Mouse (Mus musculus) thymus, postnatal 4 days (tissue): ENCODE measurements around the gene Rgs7bp.

Source experiments
- DNase-seq: peaks from one replicate; pipeline ENCODE4 v3.0.0; 2021

Rgs7bp gene

DNA sequence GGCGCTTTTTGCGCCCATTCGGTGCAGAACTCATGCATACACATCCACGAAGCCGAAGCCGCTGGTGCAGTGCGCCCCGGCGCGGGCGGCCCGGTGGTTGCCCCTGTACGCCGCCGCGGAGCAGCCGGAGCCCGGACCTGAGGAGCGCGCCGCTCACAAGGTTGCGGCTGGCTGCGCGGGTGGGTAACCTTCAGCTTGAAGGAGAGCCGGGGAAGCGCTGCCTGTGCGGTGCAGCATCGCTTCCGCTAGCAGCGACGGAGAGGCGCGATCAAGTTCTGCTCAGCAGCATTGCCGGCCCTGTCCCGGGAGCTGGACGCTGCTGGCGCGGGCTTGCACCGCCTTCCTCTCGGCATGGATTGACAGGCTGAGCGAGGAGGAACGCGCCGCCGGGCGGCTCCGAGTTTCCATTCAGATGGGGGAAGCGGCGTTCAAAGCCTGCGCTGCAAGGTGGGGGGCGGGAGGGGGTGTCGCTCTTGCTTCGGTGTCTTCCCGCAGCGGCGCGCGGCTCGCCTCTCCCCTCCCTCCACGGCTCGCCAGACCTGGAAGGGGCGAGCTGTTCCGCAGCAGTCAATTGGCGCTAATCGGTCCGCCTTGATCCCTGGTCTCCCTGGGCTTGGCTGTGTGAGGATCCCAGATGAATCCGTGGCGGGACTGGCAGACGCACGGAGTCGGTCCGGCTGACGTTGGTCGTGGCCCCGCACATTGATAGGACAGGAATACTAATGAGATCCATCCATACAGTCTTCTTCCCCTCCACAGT, at the start of gene Rgs7bp:
TSS of gene Rgs7bp (minus strand) at position 750 of the 760 bp plus-strand sequence.
- DNase-seq, result peak; percentile 78

DNA sequence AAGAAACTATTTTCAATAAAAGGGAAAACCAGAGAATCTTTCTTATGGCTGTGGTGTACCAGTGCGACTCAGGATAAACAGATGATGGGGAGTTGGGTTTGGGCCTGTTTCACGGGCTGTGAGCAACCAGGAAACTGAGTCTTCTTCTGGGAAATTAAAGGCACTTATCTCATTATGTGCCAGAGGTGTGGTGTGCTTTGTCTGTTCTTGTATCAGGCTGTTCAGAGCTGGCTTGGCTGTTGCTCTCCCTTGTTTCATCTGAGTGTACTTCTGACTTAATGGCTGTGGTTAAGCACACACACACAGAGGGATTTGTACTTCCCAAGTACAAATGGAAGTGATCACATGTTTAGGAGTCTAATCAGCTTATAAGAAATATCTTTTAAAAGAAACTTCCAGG, 49.7 kb upstream of the Rgs7bp start:
- no peak for DNase-seq

DNA sequence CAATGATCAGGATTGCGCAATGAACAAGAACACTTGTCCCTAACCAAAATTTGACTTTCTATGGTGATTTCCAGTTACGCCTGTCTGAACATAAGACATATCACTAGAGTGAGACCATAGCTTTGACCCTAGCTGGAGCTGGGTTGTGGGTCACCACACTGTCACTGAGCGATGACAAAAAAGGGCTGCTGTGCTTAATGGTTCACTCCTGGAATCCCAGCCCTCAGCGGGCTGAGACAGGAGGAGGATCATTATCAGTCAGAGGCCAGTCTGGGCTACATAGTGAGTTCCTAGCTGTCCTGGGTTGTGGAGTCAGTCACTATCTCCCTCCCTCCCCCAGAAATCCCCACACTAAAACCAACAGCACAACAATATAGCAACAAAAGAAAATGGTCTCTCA, 46.0 kb upstream of the Rgs7bp start:
- DNase-seq, result no peak

DNA sequence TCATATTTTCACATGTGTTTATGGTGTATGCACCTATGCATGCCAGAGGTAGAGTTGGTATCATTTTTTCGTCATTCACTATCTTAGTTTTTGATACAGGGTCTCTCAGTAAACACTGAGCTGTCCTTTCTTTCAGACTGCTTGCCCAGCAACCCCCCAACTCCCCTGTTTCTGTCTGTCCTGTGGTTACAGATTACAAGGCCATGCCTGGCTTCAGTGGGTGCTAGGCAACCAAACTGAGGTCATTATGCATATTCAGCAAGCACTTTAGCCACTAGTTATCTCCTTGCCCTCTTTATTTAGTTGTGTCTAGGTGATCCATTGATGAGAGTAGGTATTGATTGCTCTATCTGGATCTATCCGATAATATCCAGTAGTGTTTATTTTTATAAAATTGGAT, 41.6 kb upstream of the Rgs7bp start:
- no peak for DNase-seq

DNA sequence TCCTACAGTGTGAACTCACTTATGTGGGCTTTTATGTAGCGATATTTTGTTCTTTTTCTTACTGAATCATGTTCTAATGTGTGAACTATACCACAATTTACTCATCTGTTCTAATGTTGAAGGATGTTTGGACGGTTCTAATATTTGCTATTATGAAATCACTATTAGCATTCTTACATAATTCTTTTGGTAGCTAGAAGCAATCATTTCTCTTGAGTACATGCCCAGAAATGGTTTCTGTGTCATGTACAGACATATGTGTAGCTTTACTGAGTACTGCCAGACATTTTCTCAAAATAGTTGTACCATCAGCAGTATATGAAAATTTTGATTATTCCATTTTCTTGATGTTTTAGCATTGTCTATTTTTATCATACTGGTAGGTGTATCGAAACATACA, 34.5 kb upstream of the Rgs7bp start:
- no peak for DNase-seq

DNA sequence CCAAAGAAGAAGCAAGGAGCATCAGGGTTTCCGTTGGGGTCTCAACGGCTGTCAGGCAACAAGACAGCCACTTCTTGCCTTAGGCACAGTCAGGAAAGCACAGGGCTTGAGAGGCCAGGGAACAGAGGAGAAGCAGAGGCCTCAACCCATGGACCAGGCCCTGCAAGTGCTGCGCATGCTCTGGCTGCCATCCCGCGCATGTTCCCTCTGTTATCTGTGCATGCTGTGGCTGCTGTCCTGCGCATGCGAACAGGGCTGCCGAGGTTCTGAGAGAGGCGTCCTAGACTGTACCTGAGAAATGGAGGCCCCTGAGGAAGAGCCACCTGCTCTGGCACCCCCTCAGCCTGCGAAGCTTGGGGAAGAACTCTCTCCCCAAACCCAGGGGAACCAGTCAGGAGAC, 27.1 kb upstream of the Rgs7bp start, which contains the start of gene 4933425L06Rik:
TSS of gene 4933425L06Rik (plus strand) at position 261 of the 400 bp plus-strand sequence.
- no peak for DNase-seq

DNA sequence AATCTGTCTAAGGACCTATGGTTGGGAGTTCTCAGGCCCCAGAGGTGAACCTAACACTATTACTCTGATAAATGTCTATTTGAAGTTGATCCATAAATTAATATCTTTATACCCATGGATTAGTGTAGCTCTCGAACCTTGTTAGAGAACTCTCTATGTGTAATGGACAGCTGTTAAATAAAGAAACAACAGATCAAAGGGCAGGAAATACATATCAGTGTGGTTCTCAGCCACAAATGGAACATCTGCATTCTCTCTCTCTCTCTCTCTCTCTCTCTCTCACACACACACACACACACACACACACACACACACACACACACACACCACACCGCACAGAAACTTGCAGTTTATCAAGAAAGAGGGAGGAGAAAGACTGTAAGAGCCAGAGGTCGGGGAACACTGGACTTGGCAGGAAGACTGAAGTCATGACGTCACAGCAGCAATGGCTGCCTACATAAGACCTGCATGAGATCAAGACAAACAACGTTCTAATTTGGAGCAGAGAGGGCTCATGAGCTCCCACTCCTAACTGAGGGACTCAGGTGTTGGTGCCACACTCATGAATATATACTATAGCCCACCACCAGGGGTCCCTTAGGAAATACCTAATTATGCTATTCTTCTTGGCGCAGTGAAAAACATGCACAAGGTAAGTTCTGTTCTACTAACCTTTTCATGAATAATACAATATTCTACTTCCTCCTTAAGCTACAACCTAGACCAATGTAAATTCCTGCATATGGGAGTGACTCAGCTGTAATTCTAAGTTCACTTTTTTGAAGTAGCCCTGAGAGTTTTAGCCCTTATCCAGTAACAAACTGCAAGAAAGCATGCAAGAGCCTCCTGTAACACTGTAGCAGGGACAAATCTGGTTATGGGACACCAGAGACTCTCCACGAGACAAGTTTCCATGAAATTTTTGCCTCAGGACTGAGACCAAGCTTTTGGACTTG, 12.4 kb upstream of the Rgs7bp start:
- DNase-seq, result no peak

DNA sequence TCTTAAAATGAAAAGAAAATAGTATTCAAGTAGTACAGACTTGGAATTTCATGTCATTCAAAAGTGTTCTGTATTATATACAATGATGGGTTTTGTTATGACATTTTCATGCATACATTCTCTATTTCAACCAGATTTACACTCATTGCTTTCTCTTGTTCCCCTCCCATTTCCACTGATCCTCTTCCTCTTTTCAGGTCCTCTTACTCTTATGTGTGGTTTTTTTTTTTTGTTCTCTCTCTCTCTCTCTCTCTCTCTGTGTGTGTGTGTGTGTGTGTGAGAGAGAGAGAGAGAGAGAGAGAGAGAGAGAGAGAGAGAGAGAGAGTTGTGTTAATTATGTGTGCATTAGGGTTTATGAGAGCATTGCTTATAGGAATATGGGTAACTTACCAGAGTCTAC, 11.4 kb upstream of the Rgs7bp start:
- DNase-seq, result no peak

DNA sequence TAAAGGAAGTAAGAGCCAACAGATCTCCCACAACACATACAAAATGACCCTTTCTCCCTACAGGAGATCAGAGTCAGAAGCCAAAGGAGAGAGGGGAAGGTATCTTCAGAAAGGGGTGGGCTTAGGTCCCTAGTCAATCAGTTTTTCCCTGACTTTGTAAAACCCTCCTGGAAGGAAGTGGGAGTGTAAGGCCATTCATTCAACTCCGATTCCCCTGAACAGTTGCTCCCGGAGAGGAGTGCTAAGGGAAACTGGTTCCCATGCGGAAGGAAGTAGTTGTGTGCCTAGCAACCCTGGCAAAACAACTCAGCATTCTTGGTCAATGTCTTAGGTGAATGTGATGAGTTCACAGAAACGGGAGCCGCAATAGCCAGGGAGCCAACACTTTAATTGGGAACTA, 644 bp upstream of the Rgs7bp start:
- DNase-seq, result no peak

DNA sequence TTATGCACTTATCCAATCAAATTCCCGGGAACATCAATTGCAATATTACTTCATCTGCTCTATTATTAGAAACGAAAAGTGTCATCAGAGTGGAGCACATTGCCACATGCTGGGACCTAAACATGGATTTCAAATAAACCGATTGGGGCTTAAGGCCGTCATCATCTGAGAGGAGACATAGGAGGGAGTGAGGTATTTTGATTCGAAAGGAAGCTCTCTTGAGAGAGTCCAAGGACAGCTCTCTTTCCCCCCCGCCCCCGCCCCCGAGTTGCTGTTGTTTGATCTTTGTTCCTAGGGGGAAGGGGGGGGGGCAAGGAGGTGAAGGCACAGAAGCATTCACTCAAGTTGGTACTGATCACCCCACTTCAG, 195 bp upstream of the Rgs7bp start:
- DNase-seq, result no peak

DNA sequence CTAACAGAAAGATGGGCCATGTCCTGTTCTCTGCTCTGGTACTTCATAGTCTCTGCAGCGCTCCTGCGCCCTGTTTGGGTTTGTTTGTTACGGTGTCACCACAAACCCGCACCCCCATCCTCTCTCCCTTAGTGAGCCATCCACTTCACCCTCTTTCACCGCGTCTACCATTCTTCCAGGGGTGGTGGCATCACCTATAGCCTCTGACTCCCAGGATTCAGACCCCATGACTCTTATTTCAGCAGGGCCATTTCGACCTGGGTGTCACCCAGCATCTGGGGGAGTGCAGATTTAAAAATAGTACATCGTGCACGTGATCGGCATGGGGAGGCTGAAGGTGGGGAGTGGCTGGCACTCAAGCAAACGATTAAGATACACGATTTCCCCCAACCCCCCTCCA, 1.1 kb downstream of the Rgs7bp start:
- DNase-seq, result no peak

DNA sequence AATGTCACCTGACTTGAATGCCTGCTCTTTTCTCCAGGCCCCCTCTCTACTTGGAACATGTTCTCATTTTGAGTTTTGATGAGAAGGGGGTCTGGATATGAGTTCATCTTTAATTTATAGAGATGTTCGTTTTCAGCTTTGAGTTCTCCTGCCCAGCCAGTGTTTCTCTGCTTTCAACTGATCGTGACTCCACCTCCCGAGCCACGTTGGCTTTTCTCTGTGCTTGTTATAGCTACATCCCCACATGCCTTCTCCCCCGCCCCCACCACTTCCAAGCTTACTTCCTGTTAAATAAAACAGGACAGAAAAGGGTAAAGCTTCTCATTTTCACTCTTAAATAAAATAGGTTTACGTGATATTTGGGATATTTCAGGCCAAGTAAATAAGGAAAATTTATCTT, 3.3 kb downstream of the Rgs7bp start:
- no peak for DNase-seq

DNA sequence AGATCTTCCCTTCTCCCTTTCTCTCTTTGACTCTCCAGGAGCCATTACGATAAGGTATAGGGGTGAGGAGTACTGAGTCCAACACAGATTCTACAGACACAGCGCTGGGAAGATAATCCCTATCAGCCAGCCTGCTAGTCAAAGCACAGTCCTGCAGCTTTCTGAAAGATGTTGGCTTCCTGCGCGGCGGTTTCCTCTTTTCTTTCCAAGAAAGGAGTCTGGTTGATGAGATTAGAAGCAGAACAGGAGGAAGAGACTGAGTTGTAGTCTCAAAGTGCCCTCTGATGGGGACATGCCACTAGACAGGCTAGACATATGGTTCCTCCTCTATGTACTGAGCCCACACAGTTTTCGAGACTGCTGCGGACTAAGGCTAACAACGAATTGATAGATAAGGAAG, 6.1 kb downstream of the Rgs7bp start:
- DNase-seq, result no peak

DNA sequence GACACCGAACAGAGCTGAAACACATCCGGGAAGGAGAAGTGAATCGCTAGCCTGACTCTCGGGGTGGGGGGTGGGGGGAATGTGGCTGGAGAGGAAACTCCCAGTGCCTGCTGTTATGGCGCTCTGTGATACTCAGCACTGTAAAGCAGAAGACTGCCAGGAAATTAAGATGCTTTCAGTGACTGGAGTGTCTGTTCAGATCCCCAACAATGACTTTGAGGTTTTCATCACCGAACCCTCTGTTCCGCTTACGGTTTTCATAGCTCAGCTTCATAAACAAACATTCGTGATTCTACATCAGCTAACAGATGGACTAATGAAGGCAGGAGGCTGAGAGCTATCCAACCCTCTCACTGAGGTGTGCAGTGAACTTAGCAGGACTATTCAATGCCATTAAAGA, 7.4 kb downstream of the Rgs7bp start:
- DNase-seq, result no peak

DNA sequence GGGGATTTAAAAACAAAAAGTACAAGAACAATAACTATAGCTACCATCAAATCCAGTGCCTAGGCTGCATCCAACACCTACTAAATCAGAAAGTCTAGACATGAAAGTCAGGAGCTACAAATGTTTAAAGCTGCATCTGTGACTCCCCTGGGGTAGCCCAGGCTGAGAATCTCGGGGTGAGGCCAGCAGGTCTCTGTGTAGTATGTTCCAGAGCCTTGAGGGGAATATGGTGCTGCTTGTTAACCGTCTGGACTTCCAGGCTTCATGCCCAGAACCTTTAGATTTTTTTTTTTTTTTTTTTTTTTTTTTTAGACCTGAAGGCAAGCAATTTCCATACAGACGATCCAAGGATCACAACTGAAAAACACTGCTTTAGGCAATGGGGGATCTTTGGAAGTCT, 10.8 kb downstream of the Rgs7bp start:
- no peak for DNase-seq

DNA sequence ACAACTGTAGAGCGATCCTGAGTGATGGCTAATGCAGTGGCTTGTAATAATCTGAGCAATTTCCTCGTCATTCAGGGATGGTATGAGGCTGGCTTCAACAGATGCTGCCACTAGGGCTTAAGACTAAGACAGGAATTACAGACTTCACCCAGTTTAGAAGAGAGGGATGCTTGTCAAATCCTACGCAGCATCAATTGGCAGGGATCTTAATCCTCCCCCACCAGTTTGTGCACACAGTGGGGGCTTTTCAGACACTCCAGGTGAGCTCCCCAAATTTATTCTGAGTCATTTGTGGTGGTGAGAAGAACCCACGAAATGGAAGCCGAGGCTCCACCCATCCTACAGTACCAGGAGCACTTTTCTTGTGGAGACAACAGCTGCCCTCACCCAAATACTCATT, 16.4 kb downstream of the Rgs7bp start:
- DNase-seq, result no peak

DNA sequence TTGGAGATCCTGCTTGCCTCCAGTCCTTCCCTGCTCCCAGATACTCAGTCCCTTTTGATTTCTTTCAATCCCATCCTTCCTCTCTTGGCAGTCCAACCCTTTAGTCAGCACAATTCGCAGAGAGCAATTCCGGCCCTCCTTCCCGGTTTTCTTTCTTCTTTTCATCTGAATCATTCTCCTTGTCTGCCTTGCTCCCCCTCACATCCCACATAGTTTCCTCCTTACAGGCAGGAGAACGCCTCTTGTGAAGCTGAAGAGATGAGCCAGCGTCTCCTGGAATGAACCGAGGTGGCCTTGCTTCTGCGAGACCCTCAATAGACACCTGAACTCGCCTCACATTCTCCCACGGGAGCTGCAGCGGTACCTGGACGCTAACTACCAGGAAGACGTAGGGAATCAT, 16.9 kb downstream of the Rgs7bp start:
- DNase-seq, result no peak

DNA sequence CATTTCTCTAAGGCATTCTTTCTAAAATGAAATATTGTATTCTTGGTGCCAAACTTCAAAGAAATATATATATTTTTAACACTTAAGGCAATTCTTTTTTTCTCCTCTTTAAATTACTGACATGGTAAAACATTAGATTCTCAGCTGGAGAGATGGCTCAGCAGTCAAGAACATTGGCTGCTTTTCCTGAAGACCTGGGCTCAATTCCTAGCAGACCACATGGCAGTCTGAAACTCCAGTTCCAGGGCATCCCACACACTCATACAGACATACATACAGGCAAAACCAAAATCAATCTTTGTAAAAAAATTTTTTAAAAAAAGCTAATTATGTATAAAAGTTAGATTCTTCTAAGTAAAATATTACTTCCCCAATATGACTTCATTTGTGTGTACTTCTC, 22.8 kb downstream of the Rgs7bp start:
- DNase-seq, result no peak

DNA sequence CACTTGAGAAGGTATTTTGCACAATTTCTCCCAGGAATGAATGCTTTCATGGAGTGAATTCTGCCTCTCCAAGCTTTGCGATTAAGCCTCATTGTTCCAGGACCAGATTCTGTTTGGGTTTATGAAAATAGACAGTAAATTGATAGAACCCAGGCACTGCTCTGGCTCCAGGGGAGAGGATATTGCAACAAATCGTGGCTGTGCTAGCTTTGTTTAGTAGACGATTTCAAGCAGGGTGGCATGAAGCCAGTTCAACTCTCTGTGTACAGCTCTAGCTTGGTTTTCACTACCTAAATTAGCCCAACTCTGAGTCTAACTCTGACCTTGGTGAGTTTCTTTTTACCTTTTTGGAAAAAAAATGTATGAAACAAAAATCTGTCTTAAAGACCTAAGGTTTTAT, 26.5 kb downstream of the Rgs7bp start:
- no peak for DNase-seq

DNA sequence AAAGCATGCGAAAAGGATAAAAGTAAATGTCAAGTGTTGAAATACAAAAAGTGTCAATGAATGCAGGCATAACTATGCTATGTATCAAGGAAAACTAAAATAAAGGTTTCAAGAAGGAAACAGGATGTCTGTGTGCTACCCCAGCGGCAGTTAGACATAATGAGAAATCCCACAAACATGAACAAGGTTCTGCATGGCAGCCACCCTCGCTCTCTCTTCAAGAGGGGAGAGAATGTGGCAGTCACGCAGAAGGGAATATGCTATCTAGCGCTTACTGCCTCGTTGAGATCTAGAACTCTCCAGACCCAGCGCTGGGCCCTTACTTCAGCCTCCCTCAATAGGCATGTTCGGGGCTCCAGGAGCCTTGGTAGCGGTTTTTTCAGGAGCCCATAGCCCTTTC, 38.2 kb downstream of the Rgs7bp start:
- DNase-seq, result no peak

DNA sequence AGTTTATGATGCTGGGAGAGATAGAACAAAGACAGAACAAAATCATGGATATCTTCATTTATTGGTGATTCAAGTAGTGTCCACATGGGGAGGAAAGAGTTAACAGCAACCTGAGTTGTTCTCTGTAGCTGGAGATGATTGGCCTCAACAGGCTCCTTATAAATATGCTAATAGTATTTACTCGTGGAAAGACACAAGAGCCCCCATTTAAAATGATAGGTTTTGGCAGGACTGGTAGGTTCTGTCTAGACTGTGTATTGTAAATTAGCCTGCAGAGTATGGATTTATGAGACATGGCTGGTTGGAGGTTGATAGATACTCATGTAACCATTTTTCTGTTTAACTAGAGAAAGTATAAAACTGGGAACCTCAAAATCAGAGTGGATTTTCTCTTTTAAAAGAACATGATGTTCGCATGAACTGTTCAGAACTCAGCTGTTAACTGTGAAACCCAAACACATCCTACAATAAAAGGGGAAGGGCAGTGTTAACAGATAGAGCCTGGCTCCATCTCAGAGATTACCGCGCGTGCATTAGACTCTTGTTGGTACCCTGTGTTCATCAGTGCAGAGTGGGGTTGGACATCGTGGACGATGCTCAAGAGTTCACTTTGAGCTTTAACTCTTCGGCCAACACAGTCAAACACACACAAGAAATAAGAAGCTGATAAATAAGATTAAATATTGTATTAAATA, 38.9 kb downstream of the Rgs7bp start:
- no peak for DNase-seq

DNA sequence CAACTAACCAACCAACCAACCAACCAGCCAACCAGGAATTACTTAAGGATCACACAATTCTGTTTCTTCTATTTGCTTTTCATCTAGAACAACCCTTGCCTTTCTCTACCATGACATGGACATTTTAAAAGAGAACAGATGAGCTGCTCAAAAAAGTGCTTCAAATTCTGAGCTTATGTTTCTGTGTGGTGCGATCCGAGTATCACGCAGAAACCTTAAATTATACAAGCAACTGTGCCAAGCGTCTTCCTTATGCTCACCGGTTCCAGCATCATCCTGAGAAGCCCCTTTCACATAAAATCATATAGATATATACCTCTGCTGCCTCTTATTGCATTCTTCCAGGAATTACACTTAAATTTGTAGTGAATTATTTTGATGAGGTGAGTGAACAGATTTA, 43.4 kb downstream of the Rgs7bp start:
- no peak for DNase-seq

DNA sequence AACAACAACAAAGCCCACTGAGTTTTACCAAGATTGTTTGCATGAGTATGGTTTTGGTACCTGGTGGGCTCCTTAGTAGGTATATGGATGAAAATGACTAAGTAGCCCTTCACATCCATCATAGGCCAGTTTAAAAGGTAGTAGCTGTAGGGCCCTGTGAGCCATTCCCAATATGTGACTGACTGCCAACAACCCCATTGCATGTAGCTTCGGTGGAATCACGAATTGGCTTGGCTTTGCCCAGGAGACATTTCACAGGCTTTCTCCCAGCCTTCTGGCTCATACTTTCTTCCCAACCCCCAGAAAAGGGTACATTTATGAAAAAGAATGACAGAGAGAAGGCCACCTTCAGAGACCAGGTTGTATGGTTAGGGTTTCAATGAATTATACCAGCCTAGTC, 45.8 kb downstream of the Rgs7bp start:
- DNase-seq, result no peak

DNA sequence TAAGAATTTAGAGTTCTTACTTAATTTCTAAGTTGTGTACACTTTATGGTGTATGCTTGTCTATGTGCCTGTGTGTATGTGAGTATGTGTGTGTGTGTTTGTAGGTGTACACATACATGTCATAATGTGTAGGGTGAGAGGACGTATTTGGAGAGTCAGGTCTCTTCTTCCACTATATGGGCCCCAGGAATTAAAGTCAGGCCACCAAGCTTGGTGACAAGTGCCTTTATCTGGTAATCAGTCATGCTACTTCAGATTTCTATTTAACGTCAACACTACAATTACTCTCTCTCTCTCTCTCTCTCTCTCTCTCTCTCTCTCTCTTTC, 51.9 kb downstream of the Rgs7bp start:
- DNase-seq, result no peak
